Mouse (Mus musculus): ENCODE measurements around the gene Hemk1.

DNA sequence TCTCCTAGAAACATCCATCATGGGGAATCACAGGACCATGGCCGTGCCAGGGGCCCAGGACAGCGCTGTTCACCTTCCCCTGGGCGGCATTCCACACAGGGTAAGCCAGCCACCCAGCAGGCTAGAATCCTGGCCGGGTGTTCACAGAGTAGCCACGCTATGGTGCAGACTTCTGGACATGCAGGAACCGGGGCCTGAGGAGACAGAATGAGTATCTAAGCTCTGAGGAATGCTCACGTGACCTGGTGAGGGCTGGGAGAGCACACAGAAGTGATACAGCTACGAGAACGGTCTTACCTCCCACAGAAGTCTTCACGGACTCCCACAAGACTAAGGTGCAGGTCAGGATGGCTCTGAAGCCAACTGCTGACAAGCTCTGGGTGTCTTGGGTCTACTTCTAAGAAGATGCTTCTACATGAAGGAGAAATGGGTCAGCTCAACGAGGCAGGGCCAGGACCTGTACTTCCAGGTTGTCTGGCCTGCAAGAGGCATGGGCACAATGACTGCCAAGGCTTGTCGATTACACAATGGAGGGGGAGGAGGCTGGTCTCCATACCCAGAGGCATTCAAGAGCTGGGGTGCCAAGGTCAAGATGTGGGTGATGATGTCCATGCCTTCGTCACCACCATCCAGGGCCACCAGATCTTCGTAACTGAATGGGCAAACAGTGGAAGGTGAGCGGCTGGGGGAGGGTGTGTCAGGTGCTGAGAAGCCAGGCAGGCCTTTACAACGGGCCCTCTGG, 10.1 kb downstream of the Hemk1 start:
- TF ChIP-seq CTCF (IDR thresholded peaks at IDR 0.05; ENCODE audit: low read depth, low read length) (no peak), POLR2A (IDR thresholded peaks at IDR 0.05; ENCODE audit: borderline replicate concordance, low read depth, low read length) (no peak)
